Mouse (Mus musculus): ENCODE data around the gene Tmprss9. TPM values are rescaled to one million over a fixed set of nuclear protein-coding genes. Genes with fewer than 3 reads are reported as not detected.
A peak's percentile ranks its signal among the peaks of the same experiment; 100 is the strongest.

The Tmprss9 gene
- total RNA-seq, 2 experiments from 2014 or later: 0.10 to 0.13 TPM

GRCm38 (mm10) chr10:80842334-80842733 lies 29.3 kb upstream of the Tmprss9 start:
- no peak for DNase-seq (ENCODE audit: low spot score in 2 of 2)

- no peak for DNase-seq (ENCODE audit: low spot score in 2 of 2)
Measured at GRCm38 (mm10) chr10:80843087-80843930, 28.3 kb upstream of the Tmprss9 start.

GRCm38 (mm10) chr10:80843931-80844547 lies 27.6 kb upstream of the Tmprss9 start, which contains the start of gene Lingo3:
Gene Lingo3, minus strand, starts transcription at chr10:80844039.
- DNase-seq (ENCODE audit: low spot score in 2 of 2): no peak

GRCm38 (mm10) chr10:80845055-80845693 lies 26.5 kb upstream of the Tmprss9 start:
- no peak for DNase-seq (ENCODE audit: low spot score in 2 of 2)

DNA sequence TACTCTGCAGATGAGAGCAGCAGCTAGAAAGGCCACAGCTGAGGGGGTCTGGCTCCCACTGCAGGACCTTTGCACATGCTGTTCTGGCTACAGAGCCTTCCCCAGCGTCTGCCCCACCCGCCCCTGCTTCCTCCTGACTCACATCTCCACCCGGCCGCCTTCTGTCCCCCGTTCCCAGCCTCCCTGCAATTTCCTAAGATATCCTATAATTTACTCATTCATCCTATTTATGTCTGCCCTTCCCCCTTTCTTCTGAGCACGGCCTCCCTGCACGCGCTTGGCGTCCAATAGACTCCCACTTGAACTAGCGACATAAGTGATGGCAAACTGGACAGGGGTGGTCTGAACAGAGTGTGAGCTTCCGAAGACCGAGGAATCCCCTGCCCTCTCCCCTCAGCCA lies 25.9 kb upstream of the Tmprss9 start:
- DNase-seq (ENCODE audit: low spot score in 2 of 2): no peak

DNA sequence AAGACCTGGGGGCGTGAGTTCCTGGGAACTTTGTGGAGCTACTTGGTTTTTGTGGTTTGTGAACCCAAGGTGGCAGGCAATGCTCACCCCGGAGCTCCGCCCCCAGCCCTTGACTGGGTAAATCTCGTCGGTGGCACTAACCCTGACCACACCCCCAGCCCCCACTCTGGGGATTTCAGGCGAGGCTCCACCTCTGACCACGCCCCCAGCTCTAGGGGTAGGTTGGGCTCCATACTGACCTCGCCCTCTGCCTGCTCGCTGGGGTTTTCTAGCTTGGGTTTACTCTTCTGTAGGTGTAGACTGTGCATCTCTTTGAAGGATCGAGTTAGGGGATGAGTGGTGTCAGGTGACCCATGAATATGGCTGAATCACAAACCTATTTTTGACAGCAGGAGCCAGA lies 23.1 kb upstream of the Tmprss9 start:
- DNase-seq (ENCODE audit: low spot score in 2 of 2): no peak

- DNase-seq (ENCODE audit: low spot score in 2 of 2): peak; percentile 99
Measured at GRCm38 (mm10) chr10:80854913-80855748, 16.5 kb upstream of the Tmprss9 start, which contains the start of the genes Lsm7 and Sppl2b. Gene Lsm7, minus strand, starts transcription at chr10:80855209. Gene Sppl2b, plus strand, starts transcription at chr10:80855275.

DNA sequence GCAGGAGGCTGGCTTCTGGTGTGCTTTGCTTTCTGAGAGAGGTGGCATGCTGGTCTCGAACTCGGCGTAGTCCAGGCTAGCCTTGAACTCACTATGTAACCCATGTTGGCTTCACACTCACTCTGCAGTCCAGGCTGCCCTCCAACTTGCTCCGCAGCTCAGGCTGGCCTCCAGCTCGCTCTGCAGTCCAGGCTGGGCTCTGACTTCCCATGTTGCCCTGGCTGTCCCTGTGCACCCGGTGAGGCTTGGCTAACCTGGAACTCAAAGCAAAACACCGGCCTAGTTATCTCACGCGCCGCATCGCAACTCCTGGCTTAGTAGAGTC lies 15.9 kb upstream of the Tmprss9 start:
- DNase-seq (ENCODE audit: low spot score in 2 of 2): no peak

DNA sequence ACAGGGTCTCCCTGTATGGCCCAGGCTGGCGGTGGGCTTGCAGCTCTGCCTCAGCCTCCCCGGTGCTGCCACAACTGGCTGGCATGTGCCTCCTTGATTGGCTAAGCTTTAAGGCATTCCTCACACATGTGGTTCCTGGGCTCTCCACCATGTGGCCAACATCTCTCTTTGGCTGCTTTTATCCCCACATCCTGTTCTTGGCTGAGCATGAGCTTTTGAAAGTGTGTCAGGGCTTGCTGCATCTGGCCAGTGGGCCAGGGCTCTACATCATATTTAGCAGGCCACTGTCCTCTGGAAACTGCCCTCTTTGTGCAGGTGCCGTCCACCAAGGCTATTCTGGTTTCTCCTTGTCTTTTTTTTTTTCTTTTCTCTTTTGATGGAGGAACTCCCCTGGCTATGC lies 15.4 kb upstream of the Tmprss9 start:
- no peak for DNase-seq (ENCODE audit: low spot score in 2 of 2)

DNA sequence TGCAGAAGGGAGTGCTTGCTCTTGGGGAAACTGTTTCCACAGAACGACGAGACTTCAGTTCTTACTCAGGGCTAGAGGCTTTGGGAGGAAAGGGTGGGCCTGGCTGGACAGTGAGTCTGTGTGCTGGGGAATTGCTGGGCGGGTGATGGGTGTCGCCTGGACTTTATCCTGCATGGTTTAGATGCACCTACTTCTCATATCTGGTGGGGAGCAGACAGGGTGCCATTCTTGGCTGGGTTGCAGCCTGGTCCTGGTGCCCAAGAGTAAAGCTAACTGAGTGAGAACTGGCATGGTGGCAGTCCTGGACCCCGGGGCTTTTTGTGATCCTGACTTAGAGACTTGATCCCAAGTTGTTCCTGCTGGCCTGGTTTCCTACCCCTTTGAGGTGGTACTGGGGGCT lies 14.7 kb upstream of the Tmprss9 start:
- DNase-seq (ENCODE audit: low spot score in 2 of 2): no peak

- no peak for DNase-seq (ENCODE audit: low spot score in 2 of 2)
Measured at GRCm38 (mm10) chr10:80857386-80857785, 14.3 kb upstream of the Tmprss9 start.

DNA sequence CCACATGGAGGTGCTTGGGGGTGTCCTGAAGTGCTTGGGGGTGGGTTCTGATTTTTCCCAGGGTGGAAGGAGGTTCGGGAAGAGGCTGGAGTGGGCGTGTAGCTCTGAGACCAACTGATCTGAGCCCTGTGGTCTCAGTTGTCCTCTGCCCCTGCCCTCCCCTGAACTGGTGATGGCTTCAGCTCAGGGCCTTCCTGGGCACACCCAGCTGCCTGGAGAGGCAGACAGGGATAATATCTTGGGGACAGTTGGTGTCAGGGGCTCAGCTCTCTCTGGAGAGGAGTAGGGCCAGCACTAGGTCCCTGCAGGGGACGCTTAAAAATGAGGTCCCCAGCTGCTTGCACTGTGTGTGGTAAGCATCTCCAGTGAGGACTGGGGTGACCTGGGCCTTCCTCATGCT lies 13.8 kb upstream of the Tmprss9 start:
- no peak for DNase-seq (ENCODE audit: low spot score in 2 of 2)

DNA sequence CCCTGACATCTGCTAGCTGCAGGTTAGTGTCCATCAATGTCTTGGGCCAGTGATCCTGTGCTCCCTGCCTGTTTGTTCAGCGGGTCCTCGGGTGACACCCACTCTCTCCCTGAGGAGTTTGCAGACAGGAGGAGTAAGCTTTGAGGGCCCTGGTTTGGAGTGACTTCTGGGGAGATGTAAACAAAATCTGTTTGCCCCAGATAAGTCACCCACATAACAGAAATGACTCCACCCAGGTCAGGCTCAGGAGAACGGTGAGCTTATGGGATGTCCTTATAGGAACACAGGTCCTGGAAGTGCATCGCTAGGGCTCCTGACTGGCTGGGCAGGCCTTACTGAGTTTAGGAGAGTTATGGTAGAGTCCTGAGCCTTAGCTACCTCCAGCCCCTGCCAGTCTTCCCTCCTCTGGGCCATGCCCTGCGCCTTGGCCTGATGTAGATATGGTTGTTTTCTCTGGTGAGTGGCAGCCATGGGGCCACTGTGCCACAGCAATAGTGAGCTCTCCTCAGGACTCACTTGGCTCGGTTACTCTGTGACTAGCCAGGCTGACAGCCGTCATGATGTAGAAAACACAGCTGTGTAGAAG lies 13.2 kb upstream of the Tmprss9 start:
- DNase-seq (ENCODE audit: low spot score in 2 of 2): no peak

- DNase-seq (ENCODE audit: low spot score in 2 of 2): no peak
Measured at GRCm38 (mm10) chr10:80862305-80862704, 9.3 kb upstream of the Tmprss9 start.

DNA sequence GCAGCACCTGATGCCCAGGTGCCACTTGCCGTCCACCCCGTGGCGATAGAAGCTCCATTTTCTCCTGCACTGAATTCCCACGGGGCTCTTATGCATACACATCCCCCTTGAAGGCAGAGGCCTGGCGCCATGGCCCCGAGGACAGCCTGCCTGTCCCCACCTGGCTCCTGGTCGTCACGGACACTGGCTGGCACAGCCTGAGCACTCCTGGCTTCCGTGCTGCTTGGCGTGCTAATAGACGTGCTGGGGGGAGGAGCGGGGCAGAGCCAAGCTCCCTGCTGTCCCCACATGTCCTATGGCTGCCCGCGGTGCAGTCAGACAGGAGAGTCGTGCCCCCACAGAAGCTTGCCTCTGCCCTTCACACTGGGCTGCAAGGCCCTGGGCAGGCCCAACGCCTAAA lies 7.2 kb upstream of the Tmprss9 start:
- no peak for DNase-seq (ENCODE audit: low spot score in 2 of 2)

DNA sequence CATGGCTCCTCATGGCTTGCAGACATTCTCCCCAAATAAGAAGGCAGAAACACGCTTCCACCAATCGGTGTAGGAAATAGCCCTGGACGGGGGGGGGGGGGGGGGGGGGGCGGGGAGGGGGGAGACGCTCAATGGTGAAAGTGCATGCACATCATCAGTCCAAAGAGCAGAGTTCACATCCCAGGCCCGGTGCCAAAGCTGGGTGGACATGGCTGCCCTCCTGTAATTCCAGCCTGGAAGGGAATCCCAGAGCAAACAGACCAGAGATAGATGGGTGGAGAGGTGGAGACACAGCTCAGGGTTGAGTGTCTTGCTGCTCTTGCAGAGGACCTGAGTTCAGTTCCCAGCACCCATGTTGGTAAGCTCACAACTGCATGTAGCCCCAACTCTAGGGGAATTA lies 655 bp upstream of the Tmprss9 start:
- DNase-seq (ENCODE audit: low spot score in 2 of 2): no peak

DNA sequence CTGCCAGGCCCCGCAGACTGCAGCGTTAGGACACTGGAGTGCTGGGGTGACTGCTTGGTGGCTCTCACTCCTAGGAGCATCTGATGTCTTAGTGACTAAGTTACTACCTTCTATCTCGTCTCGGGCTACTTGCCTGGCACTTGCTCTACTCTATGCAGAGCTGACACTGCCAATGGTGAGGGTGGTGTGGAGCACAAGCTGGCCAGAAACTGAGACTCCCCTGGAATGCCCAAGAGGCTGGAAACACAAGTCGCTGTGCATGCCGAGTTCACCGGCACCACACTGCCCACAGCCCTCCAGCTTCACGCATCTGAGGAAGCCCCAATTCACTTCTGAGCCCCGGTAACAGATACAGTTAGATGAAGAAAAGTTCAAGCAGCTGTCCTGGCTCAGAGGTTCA lies 2.4 kb downstream of the Tmprss9 start:
- DNase-seq (ENCODE audit: low spot score in 2 of 2): no peak

DNA sequence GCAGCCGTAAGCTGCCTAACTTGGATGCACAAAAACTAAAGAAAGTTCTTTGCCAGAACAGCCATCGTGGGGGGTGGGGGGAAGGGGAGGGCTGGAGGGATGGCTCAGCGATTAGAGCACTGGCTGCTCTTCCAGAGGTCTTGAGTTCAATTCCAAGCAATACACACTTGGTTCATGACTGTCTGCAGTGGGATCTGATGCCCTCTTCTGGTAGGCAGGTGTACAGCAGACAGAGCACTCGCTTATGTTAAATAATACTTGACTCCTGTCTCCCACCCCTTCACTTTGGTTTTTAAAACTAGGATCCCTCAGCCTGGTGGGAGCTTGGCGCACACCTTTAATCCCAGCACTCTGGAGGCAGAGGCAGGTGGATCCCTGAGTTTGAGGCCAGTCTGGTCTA lies 4.4 kb downstream of the Tmprss9 start:
- peak; percentile 47 to 61 for DNase-seq (ENCODE audit: low spot score in 2 of 2)

DNA sequence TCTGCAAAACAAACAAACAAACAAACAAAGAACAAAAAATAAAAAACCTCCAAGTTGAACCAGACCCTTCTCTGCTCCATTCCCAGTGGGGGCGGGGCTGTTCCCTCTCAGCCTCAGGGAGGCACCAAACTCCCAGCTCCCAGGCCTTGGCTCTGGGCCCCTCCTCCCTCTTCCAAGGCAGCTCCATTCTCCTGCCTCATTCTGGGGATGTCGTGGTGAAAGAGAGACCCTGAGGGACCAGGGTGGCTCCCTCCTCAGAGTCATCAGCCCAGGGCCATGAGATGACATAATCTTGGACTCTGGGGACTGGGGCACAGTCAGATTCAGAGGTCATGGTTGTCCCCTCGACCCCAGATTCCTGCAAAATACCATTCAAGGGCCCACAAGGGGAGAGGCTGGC lies 4.9 kb downstream of the Tmprss9 start:
- DNase-seq (ENCODE audit: low spot score in 2 of 2): no peak

DNA sequence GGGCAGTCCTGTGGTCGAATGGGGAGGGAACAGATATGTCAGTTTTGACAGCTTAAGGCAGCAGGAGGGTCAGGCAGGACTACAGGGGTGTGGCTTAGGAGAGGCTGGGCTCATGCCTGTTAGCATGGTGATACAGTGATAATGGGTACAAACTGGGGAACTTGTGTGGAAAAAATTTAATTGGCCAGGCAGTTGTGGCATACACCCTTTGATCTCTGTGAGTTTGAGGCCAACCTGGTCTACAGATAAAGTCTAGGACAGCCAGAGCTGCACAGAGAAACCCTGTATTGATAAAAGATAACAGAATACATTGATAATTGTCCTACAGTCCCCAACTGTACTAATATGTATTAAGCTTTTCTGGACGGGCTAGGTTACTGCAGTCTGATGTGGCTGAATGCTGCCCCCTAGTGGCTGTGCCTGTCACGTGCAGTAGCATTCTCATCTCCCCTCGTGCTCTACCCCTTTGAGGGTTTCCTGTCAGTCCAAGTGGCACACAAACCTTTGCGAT lies 8.5 kb downstream of the Tmprss9 start:
- peak; percentile 75 to 79 for DNase-seq (ENCODE audit: low spot score in 2 of 2)

DNA sequence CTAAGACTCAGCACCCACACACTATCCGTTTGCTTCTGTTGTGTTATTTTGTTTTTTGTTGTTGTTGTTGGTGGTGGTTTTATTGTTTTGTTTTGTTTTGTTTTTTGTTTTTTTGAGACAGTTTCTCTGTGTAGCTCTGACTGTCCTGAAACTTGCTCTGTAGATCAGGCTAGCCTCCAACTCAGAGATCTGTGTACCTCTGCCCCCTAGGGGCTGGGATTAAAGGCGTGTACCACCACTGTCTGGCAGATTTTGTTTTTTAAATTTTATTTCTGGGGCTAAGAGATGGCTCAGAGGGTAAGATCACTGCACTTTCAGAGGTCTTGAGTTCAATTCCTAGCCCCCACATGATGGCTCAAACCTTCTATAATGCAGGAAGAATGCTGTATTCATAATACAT lies 9.3 kb downstream of the Tmprss9 start:
- no peak for DNase-seq (ENCODE audit: low spot score in 2 of 2)
